ENCODE assay signal across 10 mouse cellular contexts in the genomic region with DNA sequence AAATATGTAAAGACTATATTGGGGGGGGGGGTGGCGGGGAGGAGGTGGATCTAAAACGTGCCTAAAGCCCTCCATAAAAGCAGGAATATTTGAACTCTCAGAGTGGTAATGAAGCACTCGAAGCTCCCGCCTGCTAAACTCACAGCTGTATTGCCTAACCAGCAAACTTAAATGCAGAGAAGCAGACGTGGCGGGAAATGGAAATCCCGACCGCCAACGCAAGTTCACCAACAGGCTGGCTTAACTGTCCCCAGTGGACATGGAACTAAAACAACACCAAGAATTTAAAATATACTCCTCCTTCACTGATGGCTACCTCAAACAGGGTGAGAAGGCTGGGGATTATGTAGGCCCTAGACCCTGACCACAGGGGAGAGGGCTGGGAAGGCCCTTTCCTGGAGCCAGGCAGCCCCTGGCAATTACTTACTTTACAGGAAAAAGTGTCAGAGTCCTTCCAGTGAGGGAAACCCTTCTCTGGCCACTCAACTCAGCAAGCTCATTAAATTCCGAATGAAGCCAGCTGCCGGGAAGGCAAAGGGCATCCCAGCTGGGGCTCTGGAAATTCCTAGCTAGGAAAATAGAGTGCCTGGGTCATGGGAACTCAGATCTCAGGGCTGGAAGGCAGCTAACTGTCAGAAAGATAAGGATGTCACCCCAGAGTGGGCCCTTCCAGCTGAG.
DNase-seq lines count a peak whose midpoint lies in the region; ATAC-seq and TF ChIP-seq lines count a peak whose summit lies in the region.
"Had no signal": no experiment of that assay in that cellular context is flagged by ENCODE, and none has a peak within 500 bp of the region (broad histone marks: within the 10 kb centered on the region; RNA-seq: fewer than 3 reads in every experiment).

No protein-coding gene starts in this region.

- no peak for ATAC-seq in intestine, embryonic 14.5 days (replicated peaks; ENCODE audit: low FRiP score, low TSS enrichment, low read depth)
- no peak for ATAC-seq in intestine, postnatal 0 days
- no peak; the same call in 1 of the 2 replicates for ATAC-seq in heart, postnatal 0 days (ENCODE audit: insufficient read depth, low read depth)
- no peak for ATAC-seq in neural tube, embryonic 13.5 days (ENCODE audit: low read depth)
- no peak for ATAC-seq in activated CD4-positive, CD25-positive, alpha-beta regulatory T cell, adult 4 months

- H3K27ac ChIP-seq in intestine, embryonic 14.5 days (ENCODE audit: low read depth): peak overlapping the region; percentile 54
- no peak overlapping the region for H3K27ac ChIP-seq in intestine, postnatal 0 days (ENCODE audit: low read depth, low read length)
- H3K27ac ChIP-seq in heart, postnatal 0 days (ENCODE audit: low read depth): peak overlapping the region; percentile 89
- H3K27ac ChIP-seq in neural tube, embryonic 13.5 days (replicated peaks): peak overlapping the region; percentile 67
- H3K27ac ChIP-seq: neural tube, embryonic 12.5 days had no signal

- peaks cover 10% of the 10 kb centered on the region for H3K4me1 ChIP-seq in intestine, embryonic 14.5 days (replicated peaks; ENCODE audit: control insufficient read depth, insufficient read depth, low read length)
- H3K4me1 ChIP-seq in intestine, postnatal 0 days (replicated peaks; ENCODE audit: control insufficient read depth, insufficient read depth, low read length): 0 out of 2 replicates have a peak, but pooled peaks cover 4% of the 10 kb centered on the region
- H3K4me1 ChIP-seq in heart, postnatal 0 days (ENCODE audit: control insufficient read depth, insufficient read depth): peaks cover 47% of the 10 kb centered on the region
- H3K4me1 ChIP-seq in neural tube, embryonic 13.5 days (replicated peaks): peaks cover 19% of the 10 kb centered on the region

- H3K36me3 ChIP-seq in intestine, embryonic 14.5 days (ENCODE audit: control insufficient read depth, insufficient read depth, low read length): no peaks in the 10 kb centered on the region
- H3K36me3 ChIP-seq in intestine, postnatal 0 days (ENCODE audit: control insufficient read depth, insufficient read depth): no peaks in the 10 kb centered on the region; the same call in 1 of the 2 replicates
- H3K36me3 ChIP-seq in heart, postnatal 0 days (replicated peaks; ENCODE audit: control insufficient read depth, insufficient read depth, low read length): 0 out of 2 replicates have a peak, but pooled peaks cover 3% of the 10 kb centered on the region
- H3K36me3 ChIP-seq in neural tube, embryonic 13.5 days: no peaks in the 10 kb centered on the region
- H3K36me3 ChIP-seq: neural tube, embryonic 12.5 days had no signal

- no peak overlapping the region for H3K9ac ChIP-seq in intestine, embryonic 14.5 days (ENCODE audit: low read length)
- H3K9ac ChIP-seq in intestine, postnatal 0 days (ENCODE audit: low read depth, low read length): no peak overlapping the region
- peak overlapping the region; percentile 26; the same call in 1 of the 2 replicates for H3K9ac ChIP-seq in heart, postnatal 0 days (replicated peaks; ENCODE audit: low read depth, low read length)
- no peak overlapping the region for H3K9ac ChIP-seq in neural tube, embryonic 13.5 days
- H3K9ac ChIP-seq: neural tube, embryonic 12.5 days had no signal

- no peak overlapping the region for H3K4me2 ChIP-seq in intestine, embryonic 14.5 days (ENCODE audit: low read length)
- H3K4me2 ChIP-seq in intestine, postnatal 0 days (replicated peaks; ENCODE audit: low read depth): no peak overlapping the region
- H3K4me2 ChIP-seq in heart, postnatal 0 days (ENCODE audit: low read depth, low read length): no peak overlapping the region
- H3K4me2 ChIP-seq in neural tube, embryonic 13.5 days: no peak overlapping the region
- H3K4me2 ChIP-seq: neural tube, embryonic 12.5 days had no signal

- TF ChIP-seq CTCF in intestine, postnatal 0 days (IDR thresholded peaks at IDR 0.05; ENCODE audit: low read depth): no peak
- TF ChIP-seq CTCF in heart, postnatal 0 days (IDR thresholded peaks at IDR 0.05; ENCODE audit: low read depth): no peak

- H3K27me3 ChIP-seq in intestine, embryonic 14.5 days (replicated peaks; ENCODE audit: control insufficient read depth, insufficient read depth, low read length): no peaks in the 10 kb centered on the region
- no peaks in the 10 kb centered on the region for H3K27me3 ChIP-seq in intestine, postnatal 0 days (replicated peaks; ENCODE audit: control insufficient read depth, insufficient read depth, low read length)
- H3K27me3 ChIP-seq in heart, postnatal 0 days (ENCODE audit: control insufficient read depth, insufficient read depth, low read length): no peaks in the 10 kb centered on the region
- H3K27me3 ChIP-seq in neural tube, embryonic 13.5 days: no peaks in the 10 kb centered on the region
- H3K27me3 ChIP-seq: CH12.LX; neural tube, embryonic 12.5 days had no signal

- H3K9me3 ChIP-seq in intestine, embryonic 14.5 days (ENCODE audit: control insufficient read depth, low read length): no peaks in the 10 kb centered on the region
- H3K9me3 ChIP-seq in intestine, postnatal 0 days (ENCODE audit: control insufficient read depth): no peaks in the 10 kb centered on the region
- H3K9me3 ChIP-seq in heart, postnatal 0 days (replicated peaks; ENCODE audit: control insufficient read depth, low read length): no peaks in the 10 kb centered on the region
- no peaks in the 10 kb centered on the region for H3K9me3 ChIP-seq in neural tube, embryonic 13.5 days
- H3K9me3 ChIP-seq: neural tube, embryonic 12.5 days had no signal

- H3K4me3 ChIP-seq in intestine, embryonic 14.5 days (ENCODE audit: low read depth, low read length): no peak overlapping the region
- no peak overlapping the region for H3K4me3 ChIP-seq in intestine, postnatal 0 days (ENCODE audit: low read depth, low read length)
- no peak overlapping the region for H3K4me3 ChIP-seq in heart, postnatal 0 days (ENCODE audit: low read depth, low read length)
- H3K4me3 ChIP-seq in neural tube, embryonic 13.5 days: no peak overlapping the region
- H3K4me3 ChIP-seq: neural tube, embryonic 12.5 days had no signal

- no peak for DNase-seq in intestine, embryonic 14.5 days (ENCODE audit: low spot score)
- DNase-seq in heart, postnatal 0 days (ENCODE audit: low spot score): peak; percentile 37
- peak; percentile 78 to 87 for DNase-seq in kidney, postnatal 36 days
- DNase-seq in adrenal gland, postnatal 4 days (ENCODE audit: low spot score in 2 of 2): no peak
- no peak for DNase-seq in cerebellum, adult 18-20 months

- no peak for TF ChIP-seq EP300 in heart, postnatal 0 days (IDR thresholded peaks at IDR 0.05; ENCODE audit: low read depth)

- WGBS in intestine, embryonic 14.5 days: 60% methylated on average over 11 of the region's 11 CpGs
- WGBS in intestine, postnatal 0 days: 64% methylated on average over 11 of the region's 11 CpGs
- WGBS in heart, postnatal 0 days: 53% methylated on average over 11 of the region's 11 CpGs
- WGBS in neural tube, embryonic 13.5 days: 61% methylated on average over 11 of the region's 11 CpGs

Comparison
In these comparisons a context has a peak if more than half of its experiments do, and no peak if none do; other contexts are left out.
1. DNase-seq: peak in heart, postnatal 0 days (single experiment) and kidney, postnatal 36 days (2 of 2); none in intestine, embryonic 14.5 days (single experiment), adrenal gland, postnatal 4 days (0 of 2) and cerebellum, adult 18-20 months (0 of 2).